Mouse (Mus musculus): ENCODE results near the gene Zfp990. TPM values are rescaled to one million over a fixed set of nuclear protein-coding genes. Genes with fewer than 3 reads are reported as not detected.

Gene Zfp990
- polyA plus RNA-seq (2017; shearing (Covaris generic)), result 1 to 10 TPM in 1 of 2 experiments, under 1 TPM in 1; 0.25 to 5.4 TPM

DNA sequence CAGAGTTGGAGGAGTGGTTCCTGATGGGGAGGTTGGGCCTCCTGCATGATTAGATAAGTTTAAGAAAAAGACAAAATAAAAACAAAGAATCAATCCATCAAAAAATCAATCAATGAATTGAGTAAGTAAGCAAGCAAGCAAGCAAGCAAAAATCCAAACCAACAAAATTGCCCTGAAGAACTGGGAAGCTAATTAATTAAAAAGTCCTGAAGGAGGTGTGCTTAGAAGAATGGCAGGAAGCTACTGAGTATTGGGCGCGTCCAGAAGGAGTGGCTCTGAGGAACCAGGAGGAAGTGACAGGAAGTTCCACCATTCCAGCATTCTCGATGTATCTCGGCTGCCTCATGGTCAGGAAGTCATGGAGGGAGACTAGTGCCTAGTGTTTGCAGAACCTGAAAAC, at the start of gene Zfp990:
Gene Zfp990, plus strand, starts transcription at position 301 of the 400 bp plus-strand sequence.

DNA sequence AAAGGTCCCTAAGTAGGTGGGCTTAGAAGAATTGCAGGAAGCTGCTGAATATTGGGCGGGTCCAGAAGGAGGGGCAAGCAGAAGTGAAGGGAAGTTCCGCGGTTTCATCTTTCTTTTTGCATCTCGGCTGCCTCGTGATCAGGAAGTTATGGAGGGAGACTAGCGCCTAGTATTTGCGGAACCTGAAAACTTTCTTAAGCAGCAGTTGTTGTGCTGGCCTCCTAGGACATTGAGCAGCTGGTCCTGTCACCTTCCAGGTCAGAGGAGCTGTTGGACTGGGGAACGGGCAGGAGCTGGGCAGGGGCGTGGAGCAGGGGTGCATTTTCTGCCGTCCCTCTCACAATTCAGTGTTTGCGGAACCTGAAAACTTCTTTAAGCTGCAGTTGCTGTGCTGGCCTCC, 74.5 kb downstream of the Zfp990 start, which contains the start of gene Gm13212:
Gene Gm13212, plus strand, starts transcription at position 89 of the 400 bp plus-strand sequence.

Other genes with a start within 250 kb of the Zfp990 start
- gene Tnfrsf8, start 195.6 kb upstream of the Zfp990 start, polyA plus RNA-seq (2017; shearing (Covaris generic)), result 10 to 100 TPM in 1 of 2 experiments, under 1 TPM in 1; 0.13 to 11.9 TPM
- gene Gm13212, start 74.4 kb downstream of the Zfp990 start, polyA plus RNA-seq (2017; shearing (Covaris generic)), result 1 to 10 TPM; 9.0 to 10.0 TPM
- under 1 TPM; 0.07 to 0.16 TPM for gene Zfp980, start 159.9 kb downstream of the Zfp990 start, polyA plus RNA-seq (2017; shearing (Covaris generic))

Measured in inflammation-experienced regulatory T-cells (primary cell).